Mouse (Mus musculus) heart, postnatal 10 days (tissue): ENCODE results near the gene Arhgap31. TPM values are rescaled to one million over a fixed set of nuclear protein-coding genes. Genes with fewer than 3 reads are reported as not detected.

Experiments
- DNase-seq, 2 experiments: peaks; one replicate each; pipeline ENCODE4 v3.0.0; 2021
- intact Hi-C: fragments of 180-260 bp; cut with DNase I; formaldehyde crosslinking; loops from one replicate; pipeline ENCODE4 v1.15.1; 2025
- total RNA-seq, 2 experiments: library from RNA; stranded (reverse); gene quantifications; 2 replicates each; pipeline ENCODE4 v1.2.3; 2021

Gene Arhgap31
- total RNA-seq, 2 experiments from 2014 or later, result 58.3 to 65.7 TPM

GRCm38 (mm10) chr16:38666523-38666922, 46.6 kb downstream of the Arhgap31 start:
- intact Hi-C loops, result no loop called here
- DNase-seq, result no peak

- intact Hi-C loops, result no loop called here
- DNase-seq, result no peak
Observed at GRCm38 (mm10) chr16:38666016-38666415, 47.1 kb downstream of the Arhgap31 start.

GRCm38 (mm10) chr16:38662575-38662974, 50.5 kb downstream of the Arhgap31 start:
- no peak for DNase-seq
- intact Hi-C loops, result no loop called here

GRCm38 (mm10) chr16:38654308-38654707, 58.8 kb downstream of the Arhgap31 start:
- no peak for DNase-seq
- intact Hi-C loops, result no loop called here

GRCm38 (mm10) chr16:38653390-38653871, 59.6 kb downstream of the Arhgap31 start:
- intact Hi-C loops, result no loop called here

GRCm38 (mm10) chr16:38652653-38653052, 60.4 kb downstream of the Arhgap31 start:
- intact Hi-C loops, result no loop called here
- DNase-seq, result no peak

More at GRCm38 (mm10) chr16:38653390-38653871, 59.6 kb downstream of the Arhgap31 start:
- DNase-seq, result peak; percentile 61 to 68

- intact Hi-C loops, result no loop called here
- DNase-seq, result peak; percentile 48 to 53
Observed at GRCm38 (mm10) chr16:38651721-38652231, 61.3 kb downstream of the Arhgap31 start.

GRCm38 (mm10) chr16:38651306-38651705, 61.8 kb downstream of the Arhgap31 start:
- DNase-seq, result no peak
- intact Hi-C loops, result no loop called here

- intact Hi-C loops, result no loop called here
- DNase-seq, result no peak
Observed at GRCm38 (mm10) chr16:38649431-38649827, 63.6 kb downstream of the Arhgap31 start.

- intact Hi-C loops, result no loop called here
- DNase-seq, result no peak
Observed at GRCm38 (mm10) chr16:38648783-38649430, 64.2 kb downstream of the Arhgap31 start.

- intact Hi-C loops, result no loop called here
- no peak for DNase-seq
Observed at GRCm38 (mm10) chr16:38648155-38648554, 64.9 kb downstream of the Arhgap31 start.

GRCm38 (mm10) chr16:38644455-38644854, 68.6 kb downstream of the Arhgap31 start:
- intact Hi-C loops, result no loop called here
- DNase-seq, result no peak

- DNase-seq, result no peak
- intact Hi-C loops, result loop anchor here (5.0 to 10.0 kb wide), 2 partner anchors 35 to 68 kb away; no protein-coding TSS in a partner anchor
Observed at GRCm38 (mm10) chr16:38637085-38637484, 76.0 kb downstream of the Arhgap31 start.

GRCm38 (mm10) chr16:38636682-38637081, 76.4 kb downstream of the Arhgap31 start:
- intact Hi-C loops, result loop anchor here (5.0 to 10.0 kb wide), 2 partner anchors 36 to 68 kb away; no protein-coding TSS in a partner anchor
- no peak for DNase-seq

- intact Hi-C loops, result loop anchor here (5.0 to 10.0 kb wide), 2 partner anchors 36 to 69 kb away; no protein-coding TSS in a partner anchor
- DNase-seq, result no peak
Observed at GRCm38 (mm10) chr16:38635833-38636390, 77.2 kb downstream of the Arhgap31 start.

GRCm38 (mm10) chr16:38632147-38632546, 80.9 kb downstream of the Arhgap31 start:
- peak; percentile 73 to 81 for DNase-seq
- intact Hi-C loops, result loop anchor here (10.0 kb wide), 1 partner anchor 73 kb away; no protein-coding TSS in a partner anchor

- peak; percentile 51 to 74 for DNase-seq
- intact Hi-C loops, result no loop called here
Observed at GRCm38 (mm10) chr16:38625811-38626369, 87.2 kb downstream of the Arhgap31 start.

- intact Hi-C loops, result no loop called here
- no peak for DNase-seq
Observed at GRCm38 (mm10) chr16:38625411-38625810, 87.7 kb downstream of the Arhgap31 start.

- peak in 1 of 2 experiments; percentile 31 for DNase-seq
- intact Hi-C loops, result loop anchor here (5.0 kb wide), 1 partner anchor 188 kb away; no protein-coding TSS in a partner anchor
Observed at GRCm38 (mm10) chr16:38624303-38624702, 88.8 kb downstream of the Arhgap31 start.

GRCm38 (mm10) chr16:38622283-38622682, 90.8 kb downstream of the Arhgap31 start:
- intact Hi-C loops, result loop anchor here (5.0 kb wide), 1 partner anchor 190 kb away; no protein-coding TSS in a partner anchor
- no peak for DNase-seq
